Mouse (Mus musculus): Measurements from ENCODE around the gene Eif4e3.

Eif4e3 gene

DNA sequence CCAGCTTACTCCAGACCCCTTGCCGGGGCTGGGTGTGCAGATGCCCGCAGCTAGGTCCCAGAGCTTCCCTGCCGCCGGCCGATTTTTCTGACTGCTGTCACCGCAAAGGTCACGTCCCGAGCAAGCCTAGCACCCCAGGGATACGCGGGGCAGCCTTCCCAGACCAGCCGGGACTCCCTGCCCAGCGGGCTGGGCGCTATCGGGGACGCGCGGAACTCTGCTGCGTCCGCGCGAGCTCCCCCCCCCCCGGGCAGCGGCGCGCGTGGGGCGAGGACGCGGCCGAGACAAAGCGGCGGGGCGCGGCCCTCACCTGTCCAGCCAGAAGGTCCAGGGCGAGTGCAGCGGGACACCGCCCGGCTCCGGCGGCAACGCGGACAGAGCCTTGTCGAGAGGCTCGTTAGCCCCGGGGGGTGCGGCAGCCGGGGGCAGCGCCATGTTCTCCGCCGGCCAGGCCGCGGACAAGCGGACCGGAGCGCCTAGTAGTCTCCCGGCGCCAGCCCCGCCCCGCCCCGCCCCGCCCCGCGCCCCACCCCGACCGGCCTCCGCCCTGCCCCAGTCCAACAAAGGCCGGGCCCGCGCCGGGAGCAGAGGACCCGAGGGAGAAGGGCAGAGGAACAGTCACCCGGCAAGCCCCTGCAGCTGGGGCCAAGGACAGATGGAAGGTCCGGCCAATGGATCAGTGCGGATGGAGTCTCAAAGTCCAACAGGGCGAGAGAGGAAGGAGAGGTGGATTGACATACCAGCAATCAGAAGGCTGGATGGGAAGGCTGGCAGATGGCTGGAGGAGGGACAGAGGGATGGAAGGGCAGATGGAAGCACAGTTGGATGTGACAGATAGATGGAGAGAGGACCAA, at the start of gene Eif4e3, which contains the start of gene Gm20696:
Gene Eif4e3, minus strand, starts transcription at position 454 of the 854 bp plus-strand sequence.
Gene Gm20696, minus strand, starts transcription at position 480 of the 854 bp plus-strand sequence.
- DNase-seq (ENCODE audit: low spot score in 2 of 2): peak in 1 of 2 experiments; percentile 15

DNA sequence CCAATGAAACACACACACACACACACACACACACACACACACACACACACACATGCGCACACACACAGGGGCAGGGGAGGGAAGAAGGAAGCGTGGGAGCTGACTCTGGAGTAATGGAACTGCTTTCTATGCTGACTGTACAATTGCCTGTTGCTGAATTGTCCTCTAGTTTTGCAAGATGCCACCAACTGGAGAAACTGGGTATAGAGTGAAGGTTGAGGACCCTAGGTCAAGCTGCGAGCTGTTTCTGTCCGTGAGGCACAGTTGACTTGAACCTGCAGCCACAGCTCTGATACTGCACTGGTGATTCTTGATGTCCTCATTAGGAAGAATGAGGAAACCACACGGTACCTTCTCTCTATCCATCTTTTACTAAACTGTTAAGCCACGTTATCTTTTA, 49.3 kb upstream of the Eif4e3 start:
- DNase-seq (ENCODE audit: low spot score in 2 of 2): no peak

DNA sequence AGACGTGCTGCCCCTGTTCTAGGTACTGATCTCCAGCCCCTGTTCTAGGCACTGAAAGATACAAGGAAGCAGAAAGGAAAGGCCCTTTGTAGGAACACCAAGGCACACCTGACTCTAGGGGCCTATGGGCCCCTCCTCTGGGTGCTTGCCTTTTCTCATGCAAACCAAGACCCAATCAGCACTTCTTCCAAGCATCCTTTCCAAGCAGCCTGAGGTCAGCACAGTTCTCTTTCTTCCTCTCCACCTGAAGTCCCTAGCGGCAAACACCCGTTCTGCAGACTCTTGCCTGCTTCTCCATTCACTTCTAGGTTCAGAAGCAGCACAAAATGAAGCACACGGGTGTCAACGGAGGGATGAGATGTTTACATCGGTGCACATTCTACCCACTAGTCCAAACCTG, 48.6 kb upstream of the Eif4e3 start:
- DNase-seq (ENCODE audit: low spot score in 2 of 2): no peak

DNA sequence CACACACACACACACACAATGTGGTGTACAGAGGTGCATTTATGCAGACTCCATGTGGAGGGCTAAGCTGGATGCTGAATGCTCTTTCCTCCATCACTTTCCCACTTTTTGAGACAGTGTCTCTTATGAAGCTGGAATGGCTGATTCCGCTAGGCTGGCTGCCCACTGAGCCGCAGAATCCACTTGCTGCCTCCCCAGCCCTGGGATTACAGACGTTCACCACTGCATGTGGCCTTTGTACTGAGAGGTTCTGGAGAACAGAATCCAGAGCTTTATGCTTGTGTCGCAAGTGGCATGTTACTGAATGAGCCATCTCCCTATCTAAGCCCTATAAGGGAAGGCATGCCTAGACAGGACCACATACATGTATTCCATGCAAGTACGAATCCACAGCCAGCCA, 46.7 kb upstream of the Eif4e3 start:
- DNase-seq (ENCODE audit: low spot score in 2 of 2): no peak

DNA sequence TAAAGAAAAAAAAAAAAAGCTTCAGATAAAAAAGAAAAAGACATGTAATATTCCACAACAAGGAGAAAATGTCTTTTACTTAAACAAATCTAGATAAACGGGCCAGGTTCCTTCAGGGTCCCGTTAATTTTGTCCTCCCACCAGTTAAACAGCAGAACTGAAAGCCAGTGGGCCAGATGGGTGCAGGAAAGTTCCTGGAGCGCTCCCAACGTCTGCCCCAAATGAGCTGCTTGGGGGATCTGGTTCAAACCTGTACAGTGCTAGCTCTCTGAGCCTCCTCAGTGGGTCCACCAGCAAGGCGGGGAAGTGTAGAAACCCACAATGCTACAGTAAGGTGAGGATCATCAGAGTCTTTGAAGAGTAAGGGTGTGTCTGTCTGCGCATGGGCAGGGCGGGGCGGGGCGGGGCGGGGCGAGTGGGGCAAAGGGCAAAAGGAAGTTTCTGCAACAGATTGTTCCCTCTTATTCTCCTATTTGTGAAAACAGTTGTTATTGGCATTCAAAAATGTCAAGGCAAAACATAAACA, 45.1 kb upstream of the Eif4e3 start:
- no peak for DNase-seq (ENCODE audit: low spot score in 2 of 2)

DNA sequence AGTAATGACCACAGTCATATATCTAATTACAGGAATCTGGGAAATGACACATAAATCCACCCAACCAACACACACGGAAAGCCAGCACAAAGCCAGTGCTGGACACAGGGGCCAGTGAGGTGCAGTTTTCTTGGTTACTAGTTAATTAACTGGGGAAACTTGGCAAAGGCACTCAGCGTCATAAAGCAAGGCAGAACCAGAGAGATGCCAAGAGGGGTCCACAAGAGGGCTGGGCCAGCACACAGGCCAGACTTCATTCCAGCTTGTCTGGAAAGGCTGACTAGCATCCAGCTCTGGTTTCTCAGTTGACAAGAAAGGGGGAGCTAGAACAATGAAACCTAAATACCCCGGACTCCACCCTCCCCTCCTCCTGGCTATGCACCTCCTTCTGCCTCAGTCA, 33.9 kb upstream of the Eif4e3 start:
- no peak for DNase-seq (ENCODE audit: low spot score in 2 of 2)

DNA sequence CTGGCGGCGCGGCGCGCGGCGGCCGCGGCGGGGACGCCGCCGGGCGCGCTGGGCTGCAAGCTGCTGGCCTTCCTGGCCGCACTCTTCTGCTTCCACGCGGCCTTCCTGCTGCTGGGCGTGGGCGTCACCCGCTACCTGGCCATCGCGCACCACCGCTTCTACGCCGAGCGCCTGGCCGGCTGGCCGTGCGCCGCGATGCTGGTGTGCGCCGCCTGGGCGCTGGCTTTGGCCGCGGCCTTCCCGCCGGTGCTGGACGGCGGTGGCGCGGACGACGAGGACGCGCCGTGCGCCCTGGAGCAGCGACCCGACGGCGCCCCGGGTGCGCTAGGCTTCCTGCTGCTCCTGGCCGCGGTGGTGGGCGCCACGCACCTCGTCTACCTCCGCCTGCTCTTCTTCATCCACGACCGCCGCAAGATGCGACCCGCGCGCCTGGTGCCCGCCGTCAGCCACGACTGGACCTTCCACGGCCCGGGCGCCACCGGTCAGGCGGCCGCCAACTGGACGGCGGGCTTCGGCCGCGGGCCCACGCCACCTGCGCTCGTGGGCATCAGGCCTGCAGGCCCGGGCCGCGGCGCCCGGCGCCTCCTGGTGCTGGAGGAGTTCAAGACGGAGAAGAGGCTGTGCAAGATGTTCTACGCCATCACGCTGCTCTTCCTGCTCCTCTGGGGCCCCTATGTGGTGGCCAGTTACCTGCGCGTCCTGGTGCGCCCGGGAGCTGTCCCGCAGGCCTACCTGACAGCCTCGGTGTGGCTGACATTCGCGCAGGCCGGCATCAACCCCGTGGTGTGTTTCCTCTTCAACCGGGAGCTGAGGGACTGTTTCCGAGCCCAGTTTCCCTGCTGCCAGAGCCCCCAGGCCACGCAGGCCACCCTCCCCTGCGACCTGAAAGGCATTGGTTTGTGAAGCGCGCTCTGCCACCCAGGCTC, 26.6 kb upstream of the Eif4e3 start:
- no peak for DNase-seq (ENCODE audit: low spot score in 2 of 2)

DNA sequence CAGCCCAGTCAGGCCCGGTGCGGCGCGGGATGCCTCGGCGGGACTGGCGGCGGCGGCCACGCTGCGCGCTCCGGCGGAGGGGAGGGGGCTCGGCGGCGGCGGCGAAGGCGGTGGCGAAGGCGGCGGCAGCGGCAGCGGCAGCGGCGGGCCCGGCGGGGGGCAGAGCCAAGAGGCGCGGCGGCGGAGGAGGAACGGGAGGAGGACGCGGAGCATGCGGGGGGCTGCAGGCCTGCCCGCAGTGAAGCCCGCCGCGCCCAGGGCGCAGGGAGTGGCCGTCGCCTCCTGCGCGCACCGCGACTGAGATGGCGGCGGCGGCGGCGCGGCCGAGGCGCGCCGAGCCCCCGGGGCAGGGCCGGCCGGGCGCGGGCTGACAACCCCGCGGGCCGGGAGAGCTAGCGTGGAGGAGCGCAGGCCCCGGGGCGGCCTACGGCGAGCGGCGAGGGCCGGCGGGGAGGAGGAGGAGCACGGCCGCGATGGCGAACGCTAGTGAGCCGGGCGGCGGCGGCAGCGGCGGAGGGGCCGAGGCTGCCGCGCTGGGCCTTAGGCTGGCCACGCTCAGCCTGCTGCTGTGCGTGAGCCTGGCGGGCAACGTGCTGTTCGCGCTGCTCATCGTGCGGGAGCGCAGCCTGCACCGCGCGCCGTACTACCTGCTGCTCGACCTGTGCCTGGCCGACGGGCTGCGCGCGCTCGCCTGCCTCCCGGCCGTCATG, 25.8 kb upstream of the Eif4e3 start, which contains the start of gene Gpr27:
Gene Gpr27, plus strand, starts transcription at position 474 of the 710 bp plus-strand sequence.
- DNase-seq (ENCODE audit: low spot score in 2 of 2): no peak

DNA sequence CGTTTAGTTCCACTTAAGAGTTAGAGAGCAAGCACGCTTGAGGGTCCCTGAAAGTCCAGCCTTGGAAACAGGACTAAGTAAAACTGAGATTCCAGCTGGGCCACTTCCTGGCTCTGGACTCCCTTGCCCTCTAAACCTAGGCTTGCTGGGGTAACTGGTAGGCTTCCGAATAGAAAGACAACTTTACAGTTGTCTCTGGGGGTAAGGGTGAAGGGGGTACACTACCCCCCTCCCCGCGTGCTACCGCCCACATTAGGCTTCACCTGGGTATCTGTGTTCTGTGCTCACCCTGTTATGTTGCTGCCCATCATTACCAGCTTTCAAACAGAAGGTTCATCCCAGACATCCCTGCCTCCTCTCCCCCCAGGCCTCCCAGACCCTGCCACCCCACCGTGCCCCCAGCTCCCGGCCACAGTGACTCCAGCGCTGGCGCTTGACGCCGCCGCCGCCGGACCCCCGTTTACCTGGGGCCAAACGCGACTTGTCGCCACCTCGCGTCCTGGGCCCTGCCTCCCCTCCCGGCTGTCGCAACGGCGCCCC, 25.2 kb upstream of the Eif4e3 start:
- DNase-seq (ENCODE audit: low spot score in 2 of 2): no peak

DNA sequence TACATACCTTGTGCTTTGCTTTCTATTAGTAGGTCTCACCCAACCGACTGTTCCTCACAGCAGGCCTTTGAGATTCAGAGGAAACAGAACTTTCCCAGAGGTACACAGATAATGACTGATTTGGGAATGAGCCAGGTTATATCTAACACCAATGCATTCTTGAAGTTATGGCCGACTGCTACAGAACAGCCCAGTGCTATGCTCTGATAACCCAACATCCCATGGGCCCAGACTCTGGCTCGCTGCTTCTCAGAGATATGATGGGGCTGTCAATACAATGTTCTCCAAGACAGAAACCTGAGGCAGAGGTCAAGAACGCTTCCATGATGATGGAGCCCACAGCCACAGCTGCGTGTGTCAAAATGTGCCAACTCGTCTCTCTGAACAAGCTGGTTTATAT, 21.9 kb upstream of the Eif4e3 start:
- no peak for DNase-seq (ENCODE audit: low spot score in 2 of 2)

DNA sequence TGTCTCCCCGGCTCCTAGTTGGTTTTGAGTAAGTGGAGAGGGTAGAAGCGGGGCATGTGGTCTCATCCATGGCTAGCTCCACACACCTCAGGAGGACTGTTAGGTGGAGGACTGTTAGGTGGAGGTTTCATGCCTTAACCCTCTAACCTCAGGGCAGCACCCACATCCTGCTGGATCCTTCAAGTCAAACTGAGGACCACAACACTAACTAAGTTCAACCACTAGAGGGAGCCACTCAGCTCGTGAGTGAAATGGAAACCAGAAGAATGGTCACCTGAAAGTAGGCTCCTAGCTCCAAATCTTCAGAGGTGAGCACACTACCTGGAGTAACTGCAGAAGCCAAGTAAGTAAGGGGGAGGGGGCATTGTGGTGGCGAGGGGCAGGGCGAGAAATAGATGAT, 18.3 kb upstream of the Eif4e3 start:
- DNase-seq (ENCODE audit: low spot score in 2 of 2): no peak

DNA sequence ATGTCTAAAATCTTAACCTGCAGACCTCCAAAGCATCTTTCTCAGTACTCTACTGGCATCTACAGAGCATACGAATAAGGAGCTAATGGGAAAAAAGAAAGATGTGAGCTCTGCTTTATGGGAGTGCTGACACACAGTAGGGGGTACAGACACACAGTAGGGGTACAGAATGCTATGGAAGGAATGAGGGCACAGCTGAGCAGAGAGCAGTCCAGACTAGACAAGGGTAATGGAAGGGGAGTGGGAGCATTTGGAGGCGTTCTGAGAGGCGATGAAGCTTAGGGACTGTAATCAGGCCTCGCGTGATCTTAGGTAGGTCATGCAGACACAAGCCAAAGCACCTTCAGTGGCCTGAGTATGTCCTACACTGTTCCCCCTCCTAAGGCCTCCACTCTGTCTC, 17.4 kb upstream of the Eif4e3 start:
- DNase-seq (ENCODE audit: low spot score in 2 of 2): no peak

DNA sequence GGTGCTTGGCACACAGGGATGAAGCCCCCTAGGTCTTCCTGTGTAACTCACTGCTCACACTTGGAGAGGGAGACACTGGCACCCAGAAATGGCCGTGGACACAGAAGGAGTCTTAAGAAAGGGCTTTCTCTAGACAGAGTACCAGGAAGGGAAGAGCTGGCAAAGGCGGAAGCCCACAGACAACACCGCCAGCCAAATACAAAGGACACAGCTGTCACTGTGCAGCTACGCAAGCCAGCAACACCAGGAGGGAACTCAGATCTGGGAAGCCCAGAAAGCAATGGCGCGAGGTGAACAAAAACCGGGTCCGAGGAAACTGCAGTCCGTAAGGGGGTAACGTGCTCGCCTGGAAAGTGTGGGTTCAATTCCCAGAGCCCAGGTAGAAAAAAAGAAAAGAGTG, 11.5 kb upstream of the Eif4e3 start:
- DNase-seq (ENCODE audit: low spot score in 2 of 2): no peak

DNA sequence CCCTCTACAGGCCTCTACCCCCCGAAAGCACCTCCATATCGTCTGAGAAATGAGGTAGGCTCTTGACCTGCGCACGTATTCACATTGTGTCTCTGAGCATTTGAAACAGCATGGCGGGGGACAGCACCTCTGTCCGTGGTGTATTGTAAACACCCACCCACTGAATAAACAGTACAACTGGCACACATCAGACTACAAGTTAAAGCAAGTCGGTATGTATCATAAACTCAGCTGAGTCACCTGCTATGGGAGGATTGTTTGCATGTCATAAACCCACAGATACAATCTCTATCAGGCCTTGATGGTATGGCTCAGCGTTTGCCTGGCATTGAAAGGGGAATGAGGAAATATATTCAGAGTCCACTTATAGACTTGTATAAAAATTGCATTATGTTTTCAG, 10.8 kb upstream of the Eif4e3 start:
- DNase-seq (ENCODE audit: low spot score in 2 of 2): no peak

DNA sequence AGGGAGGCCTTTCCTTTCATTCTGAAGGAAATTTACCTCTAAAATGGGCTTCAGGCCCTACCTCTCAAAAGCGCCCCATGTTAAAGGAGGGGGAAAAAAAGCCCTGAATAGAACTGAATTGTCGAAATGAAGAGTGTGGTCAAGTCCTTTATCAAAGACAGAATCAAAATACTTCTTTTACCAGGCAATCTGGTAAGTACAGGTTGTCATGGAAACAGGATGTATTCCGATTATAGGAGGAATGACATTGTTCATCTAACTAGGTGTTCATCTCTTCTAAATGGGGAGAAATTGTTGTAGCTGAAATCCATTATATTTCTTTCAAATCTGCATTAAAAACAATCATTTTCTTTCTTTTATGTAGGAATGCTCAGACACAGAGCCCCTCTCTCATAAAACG, 7.9 kb upstream of the Eif4e3 start:
- no peak for DNase-seq (ENCODE audit: low spot score in 2 of 2)

DNA sequence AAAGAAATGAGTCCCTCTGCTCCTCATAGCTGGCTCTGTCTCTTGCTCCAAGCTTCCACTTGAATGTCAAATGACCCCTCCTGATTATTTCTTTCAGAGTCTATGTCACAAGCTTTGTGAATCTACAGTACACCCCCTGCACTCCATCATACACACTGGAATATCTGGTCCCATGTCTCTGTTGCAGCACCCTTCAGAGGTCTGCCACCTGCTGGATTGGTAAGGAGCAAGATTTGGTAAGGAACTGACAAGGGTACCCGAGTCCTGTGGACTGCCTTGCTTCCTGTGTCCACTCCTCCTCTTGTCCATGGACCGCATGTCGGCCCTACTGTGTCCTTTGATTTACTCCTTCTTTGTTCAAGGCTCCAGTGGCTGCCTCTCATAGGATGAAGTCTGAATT, 5.2 kb upstream of the Eif4e3 start:
- DNase-seq (ENCODE audit: low spot score in 2 of 2): no peak

DNA sequence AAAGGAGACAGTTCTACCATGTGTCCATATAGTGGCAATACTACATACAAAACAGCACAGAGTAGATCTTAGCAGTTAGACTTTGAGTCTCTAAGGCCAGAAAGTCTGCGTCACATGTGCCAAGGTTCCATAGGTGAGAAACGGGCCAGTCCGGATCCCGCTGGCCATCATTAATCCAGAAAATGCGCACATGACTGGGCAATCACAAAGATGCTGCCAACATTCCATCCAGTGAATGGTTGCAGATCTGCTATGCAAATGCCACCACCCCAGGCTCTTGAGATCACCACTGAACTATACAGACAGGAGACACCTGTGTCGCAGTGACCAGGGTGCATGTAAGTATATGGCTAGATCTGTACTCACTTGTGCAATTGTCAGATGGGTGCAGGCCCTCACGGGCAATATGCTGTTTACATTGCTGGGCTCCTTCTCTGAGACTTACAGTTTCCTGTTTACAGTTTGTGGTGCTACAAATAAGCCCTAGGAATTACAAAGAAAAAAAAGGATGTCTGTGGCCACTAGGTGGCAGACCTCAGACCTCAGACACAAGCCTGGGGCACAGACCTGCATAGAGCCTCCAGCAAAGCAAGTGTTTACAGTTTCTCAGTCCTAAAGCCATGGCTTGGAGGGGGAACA, 4.0 kb upstream of the Eif4e3 start:
- DNase-seq (ENCODE audit: low spot score in 2 of 2): peak in 1 of 2 experiments; percentile 18

DNA sequence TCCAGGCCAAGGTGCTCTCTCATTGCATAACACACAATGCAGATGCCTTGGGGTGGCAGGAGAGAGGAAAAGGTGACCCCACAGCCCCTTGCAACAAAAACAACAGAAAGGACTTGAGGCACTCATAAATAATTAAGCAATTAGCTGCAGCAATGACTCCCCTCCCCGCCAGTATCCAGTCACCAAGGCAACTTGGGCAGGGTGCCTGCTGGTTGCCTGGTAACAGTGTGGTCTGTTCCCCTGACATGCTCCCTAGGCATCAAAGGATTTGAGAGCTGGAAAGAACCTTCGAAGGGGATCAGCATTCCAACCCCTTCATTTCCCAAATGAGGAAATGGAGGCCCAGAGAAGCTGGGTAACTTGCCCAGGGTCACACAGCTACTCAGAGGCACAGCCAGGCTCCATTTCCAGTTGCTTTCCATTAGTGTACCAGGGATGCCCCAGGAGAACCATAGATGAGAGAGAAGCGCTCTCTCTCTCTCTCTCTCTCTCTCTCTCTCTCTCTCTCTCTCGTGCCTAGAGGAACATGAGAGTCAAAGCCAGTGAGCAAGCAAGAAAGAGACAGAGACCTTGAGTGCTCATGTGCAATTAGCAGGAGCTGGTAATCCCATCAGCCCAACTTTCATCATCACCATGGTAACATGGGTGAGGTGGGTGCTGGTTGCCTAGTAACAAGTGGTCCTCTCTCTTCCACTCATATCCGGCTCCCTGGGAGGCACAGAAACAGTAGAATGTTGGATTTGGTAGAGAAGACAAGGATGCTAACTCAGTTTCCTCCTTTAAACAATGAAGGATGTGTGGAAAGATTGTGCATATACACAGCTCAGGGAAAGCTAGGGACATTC, 3.1 kb upstream of the Eif4e3 start:
- no peak for DNase-seq (ENCODE audit: low spot score in 2 of 2)

DNA sequence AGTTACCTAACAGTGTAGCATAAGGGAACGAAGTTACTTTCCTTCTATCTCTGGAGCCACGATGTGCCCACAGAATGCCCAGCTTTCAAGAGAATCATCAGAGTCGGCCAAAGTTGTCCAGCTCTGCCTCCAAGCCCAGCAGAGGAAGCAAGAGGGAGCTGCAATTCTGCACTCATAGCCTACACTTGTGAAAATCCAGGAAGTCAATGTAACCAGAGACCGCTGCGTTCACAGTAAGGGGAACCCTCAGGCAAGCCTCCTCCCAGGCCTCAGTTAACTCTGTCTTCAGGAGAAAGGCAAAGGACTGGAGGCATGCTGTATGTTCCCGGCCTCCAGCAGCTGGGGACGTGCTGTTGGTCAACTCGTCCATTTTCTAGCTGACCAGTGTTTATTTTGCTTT, 719 bp upstream of the Eif4e3 start:
- no peak for DNase-seq (ENCODE audit: low spot score in 2 of 2)

Measured in spleen, postnatal 14 days (tissue).